Mouse (Mus musculus) erythroblast, embryonic 14.5 days (primary cell): Measurements from ENCODE around the gene Sec16b. TPM values are rescaled to one million over a fixed set of nuclear protein-coding genes. Genes with fewer than 3 reads are reported as not detected.

Experiments used
- H3K27me3 ChIP-seq: 2 replicates; pipeline ENCODE4 v1.6.1; 2012; ENCODE audit warnings: inconsistent platforms; ENCODE audit not compliant: control insufficient read depth
- H3K36me3 ChIP-seq: 2 replicates; pipeline ENCODE4 v1.6.1; 2012; ENCODE audit warnings: mild to moderate bottlenecking, inconsistent platforms; ENCODE audit not compliant: control insufficient read depth
- H3K4me1 ChIP-seq: 2 replicates; pipeline ENCODE4 v1.6.1; 2012; ENCODE audit warnings: inconsistent platforms; ENCODE audit not compliant: control insufficient read depth
- H3K4me3 ChIP-seq: replicated peaks from 2 replicates; pipeline ENCODE3; 2012; ENCODE audit warnings: moderate library complexity, mild to moderate bottlenecking, inconsistent platforms
- H3K9me3 ChIP-seq: 2 replicates; pipeline ENCODE4 v1.6.1; 2012; ENCODE audit warnings: low read length, inconsistent platforms, mixed read lengths; ENCODE audit not compliant: control insufficient read depth
- GATA1 ChIP-seq: IDR thresholded peaks from 2 replicates; pipeline ENCODE4 v1.6.1; 2012; ENCODE audit warnings: low read length, inconsistent platforms, mixed read lengths
- TAL1 ChIP-seq: IDR thresholded peaks from 3 replicates; pipeline ENCODE4 v1.6.1; 2012; ENCODE audit warnings: low read length, inconsistent platforms, mixed read lengths
- polyA plus RNA-seq: library from polyadenylated mRNA; stranded (reverse); fragments of >175 nt; gene quantifications from 2 replicates; pipeline ENCODE4 v1.2.3, GENCODE M21; 2012

Sec16b gene
- polyA plus RNA-seq, 1 experiment = not detected

GRCm38 (mm10) chr1:157567819-157568218 is 61.3 kb downstream of the Sec16b start:
- Histone ChIP-seq H3K36me3 (peaks cover 2% of the 10 kb centered on the region; the same call in 1 of the 2 replicates), H3K4me1 (no peaks in the 10 kb centered on the region), H3K4me3 (no peak overlapping the region), H3K9me3 (peaks cover 3% of the 10 kb centered on the region; the same call in 1 of the 2 replicates), H3K27me3 (no peaks in the 10 kb centered on the region)
- TF ChIP-seq TAL1 (no peak), GATA1 (no peak)

DNA sequence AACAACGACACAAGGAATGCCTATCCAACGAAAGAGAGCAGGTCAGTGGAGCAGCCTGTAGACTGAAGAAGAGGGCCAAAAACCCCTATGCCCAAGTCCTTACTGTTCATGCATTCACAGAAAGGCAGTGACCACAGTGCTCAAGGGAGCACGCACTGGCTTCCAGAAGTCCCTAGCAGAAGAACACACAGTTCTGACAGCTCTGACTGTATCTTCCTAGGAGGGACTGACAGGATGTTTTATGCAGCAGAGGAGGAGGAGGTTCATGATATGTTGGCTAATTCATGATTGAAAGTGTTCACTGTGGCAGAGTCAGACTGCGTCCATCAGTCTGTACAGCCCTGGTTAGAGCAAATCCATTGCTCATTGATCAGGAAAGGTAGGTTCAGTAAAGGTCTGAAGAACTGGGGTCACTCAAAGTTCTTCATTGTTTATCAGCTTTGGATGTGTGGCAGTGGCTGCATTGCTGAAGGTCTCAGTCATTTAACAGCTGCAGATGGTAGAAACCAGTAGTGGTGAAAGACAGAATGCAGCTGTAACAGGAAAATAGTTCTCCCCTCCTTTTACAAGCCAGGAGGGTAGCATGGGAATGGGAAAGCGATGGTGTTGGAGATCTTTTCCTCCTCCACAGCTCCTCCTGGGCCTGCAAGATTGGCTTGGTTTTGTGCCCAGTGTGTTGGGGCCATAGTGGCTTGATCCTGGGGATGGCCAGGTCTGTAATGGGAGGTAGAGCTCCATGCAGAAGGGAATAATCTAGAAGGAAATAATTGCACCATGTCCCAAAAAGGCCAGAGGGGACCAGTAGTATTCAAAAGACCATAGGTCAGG is 62.9 kb downstream of the Sec16b start:
- H3K9me3 ChIP-seq = peaks cover 3% of the 10 kb centered on the region; the same call in 1 of the 2 replicates
- no peaks in the 10 kb centered on the region for H3K27me3 ChIP-seq
- H3K36me3 ChIP-seq = peaks cover 2% of the 10 kb centered on the region; the same call in 1 of the 2 replicates
- TF ChIP-seq GATA1 (no peak), TAL1 (no peak)
- H3K4me1 ChIP-seq = no peaks in the 10 kb centered on the region
- H3K4me3 ChIP-seq = no peak overlapping the region

- Histone ChIP-seq H3K27me3 (no peaks in the 10 kb centered on the region), H3K4me1 (no peaks in the 10 kb centered on the region), H3K4me3 (no peak overlapping the region), H3K36me3 (no peaks in the 10 kb centered on the region), H3K9me3 (no peaks in the 10 kb centered on the region)
- no peak for TF ChIP-seq TAL1
- no peak for TF ChIP-seq GATA1
Measured at GRCm38 (mm10) chr1:157575316-157575715, 68.8 kb downstream of the Sec16b start.

- no peak overlapping the region for H3K4me3 ChIP-seq
- H3K9me3 ChIP-seq = no peaks in the 10 kb centered on the region
- no peaks in the 10 kb centered on the region for H3K36me3 ChIP-seq
- no peaks in the 10 kb centered on the region for H3K27me3 ChIP-seq
- H3K4me1 ChIP-seq = no peaks in the 10 kb centered on the region
- no peak for TF ChIP-seq GATA1
- TF ChIP-seq TAL1 = no peak
Measured at GRCm38 (mm10) chr1:157578336-157578735, 71.8 kb downstream of the Sec16b start.

DNA sequence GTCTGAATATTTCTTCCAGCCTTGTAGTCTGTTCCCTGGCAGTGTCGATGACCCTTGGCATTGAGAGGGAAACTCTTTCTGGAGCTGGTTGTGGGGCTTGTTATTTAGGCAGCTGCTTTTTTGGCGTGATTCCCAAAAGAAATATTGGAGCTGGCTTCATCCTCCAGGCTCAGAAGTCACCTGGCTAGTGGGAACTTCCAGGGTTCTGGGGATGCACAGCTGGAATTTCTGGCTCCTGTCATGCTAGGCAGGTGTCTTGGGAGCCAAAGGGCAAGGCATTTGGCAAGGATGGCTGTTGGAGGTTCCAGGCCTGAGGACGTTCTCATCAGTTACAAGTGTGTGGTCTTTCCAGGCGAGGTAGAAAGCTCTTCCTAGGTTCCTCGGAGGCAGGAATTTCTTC is 80.0 kb downstream of the Sec16b start:
- no peaks in the 10 kb centered on the region for H3K27me3 ChIP-seq
- no peaks in the 10 kb centered on the region for H3K36me3 ChIP-seq
- H3K4me3 ChIP-seq = no peak overlapping the region
- H3K4me1 ChIP-seq = no peaks in the 10 kb centered on the region
- H3K9me3 ChIP-seq = no peaks in the 10 kb centered on the region
- TF ChIP-seq TAL1 = no peak
- no peak for TF ChIP-seq GATA1

GRCm38 (mm10) chr1:157592039-157592438 is 85.5 kb downstream of the Sec16b start:
- TF ChIP-seq TAL1 (no peak), GATA1 (no peak)
- peaks cover 2% of the 10 kb centered on the region; the same call in 1 of the 2 replicates for H3K9me3 ChIP-seq
- no peak overlapping the region for H3K4me3 ChIP-seq
- no peaks in the 10 kb centered on the region for H3K36me3 ChIP-seq
- H3K27me3 ChIP-seq = no peaks in the 10 kb centered on the region
- H3K4me1 ChIP-seq = no peaks in the 10 kb centered on the region

DNA sequence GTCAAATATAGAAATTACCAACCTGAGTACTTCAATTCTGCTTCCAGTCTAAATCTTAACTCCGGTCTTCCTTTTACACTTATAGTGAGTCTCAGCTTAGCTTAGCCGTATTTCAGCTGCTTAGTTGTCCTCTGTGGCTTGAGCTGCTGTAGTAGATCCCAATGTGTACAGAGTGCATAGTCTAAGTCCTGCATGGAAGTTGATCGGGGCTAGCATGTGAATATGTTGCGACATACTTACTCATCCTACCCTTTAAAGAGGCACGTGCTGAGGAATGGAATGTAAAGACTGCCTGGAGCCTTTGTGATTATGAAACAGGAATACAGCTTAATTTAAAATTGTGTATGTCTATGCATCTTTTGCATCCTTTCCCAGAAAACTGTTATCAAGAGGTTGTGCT is 88.0 kb downstream of the Sec16b start:
- Histone ChIP-seq H3K9me3 (peaks cover 2% of the 10 kb centered on the region; the same call in 1 of the 2 replicates), H3K36me3 (no peaks in the 10 kb centered on the region)
- TF ChIP-seq TAL1 (no peak), GATA1 (no peak)

GRCm38 (mm10) chr1:157595165-157595564 is 88.6 kb downstream of the Sec16b start:
- Histone ChIP-seq H3K9me3 (peaks cover 2% of the 10 kb centered on the region; the same call in 1 of the 2 replicates), H3K4me1 (no peaks in the 10 kb centered on the region), H3K4me3 (no peak overlapping the region), H3K27me3 (no peaks in the 10 kb centered on the region), H3K36me3 (no peaks in the 10 kb centered on the region)
- TF ChIP-seq TAL1 = no peak
- no peak for TF ChIP-seq GATA1

More for the DNA sequence above, 88.0 kb downstream of the Sec16b start:
- Histone ChIP-seq H3K4me1 (no peaks in the 10 kb centered on the region), H3K4me3 (no peak overlapping the region), H3K27me3 (no peaks in the 10 kb centered on the region)

DNA sequence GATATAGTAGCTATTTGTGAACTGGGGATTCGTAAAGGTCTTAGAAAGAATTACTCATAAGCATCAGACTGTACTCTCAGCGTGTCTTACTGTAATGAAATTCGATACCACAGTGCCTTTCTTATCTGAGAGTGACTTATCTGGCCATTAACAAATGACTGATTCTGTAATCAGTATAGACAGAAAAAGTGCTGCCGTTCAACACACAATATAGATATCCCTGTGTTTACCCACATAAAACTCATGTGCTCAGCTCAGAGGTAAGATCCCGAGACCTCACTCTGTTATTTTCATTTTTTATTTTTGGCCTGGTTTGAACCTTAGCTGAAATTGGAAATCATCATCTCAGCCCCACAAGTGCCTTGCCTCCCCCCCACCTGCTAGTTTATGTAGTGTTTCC is 98.0 kb downstream of the Sec16b start:
- H3K27me3 ChIP-seq = no peaks in the 10 kb centered on the region
- no peak overlapping the region for H3K4me3 ChIP-seq
- H3K4me1 ChIP-seq = no peaks in the 10 kb centered on the region
- peaks cover 5% of the 10 kb centered on the region; the same call in 1 of the 2 replicates for H3K9me3 ChIP-seq
- TF ChIP-seq TAL1 (no peak), GATA1 (no peak)
- no peaks in the 10 kb centered on the region for H3K36me3 ChIP-seq

Other genes with a start within 250 kb of the Sec16b start
- gene Rasal2, start 94.1 kb upstream of the Sec16b start, polyA plus RNA-seq = 0.01 TPM in 1 of 2 replicates, not detected in the other
- gene Cryzl2, start 48.2 kb upstream of the Sec16b start, polyA plus RNA-seq = 0.15 and 0.18 TPM in 2 replicates